Mouse (Mus musculus) adrenal gland, postnatal 10 days (tissue): ENCODE data around the gene Zfp689. TPM values are rescaled to one million over a fixed set of nuclear protein-coding genes. Genes with fewer than 3 reads are reported as not detected.
"Not testable (repeated sequence)": the region's sequence is repeated elsewhere in the genome, so short reads cannot be mapped to it uniquely, and the experiment has no call there.

Experiments used
- DNase-seq: peaks from one replicate; pipeline ENCODE4 v3.0.0; 2021; ENCODE audit warnings: mixed read lengths
- total RNA-seq, 2 experiments: library from RNA; stranded (reverse); gene quantifications; 2 replicates each; pipeline ENCODE4 v1.2.3; 2021

Gene Zfp689
- total RNA-seq, 2 experiments from 2014 or later, result 3.6 to 4.3 TPM

GRCm38 (mm10) chr7:127470743-127471645 lies 22.0 kb upstream of the Zfp689 start:
- DNase-seq, result peak; percentile 91

- peak; percentile 44 for DNase-seq
These were observed 21.2 kb upstream of the Zfp689 start for GRCm38 (mm10) chr7:127470011-127470715.

GRCm38 (mm10) chr7:127466606-127467005 lies 17.6 kb upstream of the Zfp689 start:
- DNase-seq, result no peak

GRCm38 (mm10) chr7:127465670-127466069 lies 16.7 kb upstream of the Zfp689 start:
- not testable (repeated sequence) for DNase-seq

GRCm38 (mm10) chr7:127465191-127465590 lies 16.2 kb upstream of the Zfp689 start:
- DNase-seq, result no peak

- DNase-seq, result not testable (repeated sequence)
These were observed 10.4 kb upstream of the Zfp689 start, which contains the start of gene Prr14 for GRCm38 (mm10) chr7:127459311-127459710. TSS of gene Prr14 (plus strand) at chr7:127459611.

GRCm38 (mm10) chr7:127458371-127459122 lies 9.6 kb upstream of the Zfp689 start:
- DNase-seq, result not testable (repeated sequence)

- no peak for DNase-seq
These were observed 5.9 kb upstream of the Zfp689 start for GRCm38 (mm10) chr7:127454905-127455304.

- DNase-seq, result no peak
These were observed 4.1 kb upstream of the Zfp689 start for GRCm38 (mm10) chr7:127453056-127453455.

- no peak for DNase-seq
These were observed 1.0 kb upstream of the Zfp689 start for GRCm38 (mm10) chr7:127449966-127450365.

- DNase-seq, result no peak
These were observed 5.0 kb downstream of the Zfp689 start for GRCm38 (mm10) chr7:127443976-127444375.

- no peak for DNase-seq
These were observed 11.2 kb downstream of the Zfp689 start for GRCm38 (mm10) chr7:127437724-127438123.

GRCm38 (mm10) chr7:127435206-127435605 lies 13.8 kb downstream of the Zfp689 start:
- DNase-seq, result no peak

GRCm38 (mm10) chr7:127426354-127426753 lies 22.6 kb downstream of the Zfp689 start:
- no peak for DNase-seq

- DNase-seq, result no peak
These were observed 23.0 kb downstream of the Zfp689 start for GRCm38 (mm10) chr7:127425911-127426310.

GRCm38 (mm10) chr7:127425291-127425690 lies 23.7 kb downstream of the Zfp689 start:
- DNase-seq, result no peak

- peak; percentile 51 for DNase-seq
These were observed 26.7 kb downstream of the Zfp689 start for GRCm38 (mm10) chr7:127422247-127422646.

GRCm38 (mm10) chr7:127421388-127422191 lies 27.4 kb downstream of the Zfp689 start, which contains the start of gene Zfp688:
TSS of gene Zfp688 (minus strand) at chr7:127422068.
- peak; percentile 98 for DNase-seq

- no peak for DNase-seq
These were observed 37.5 kb downstream of the Zfp689 start for GRCm38 (mm10) chr7:127411418-127411817.

- peak; percentile 89 for DNase-seq
These were observed 42.7 kb downstream of the Zfp689 start, which contains the start of gene Zfp764 for GRCm38 (mm10) chr7:127406002-127406987. TSS of gene Zfp764 (minus strand) at chr7:127406822.
